Comparison of ENCODE assay signal across 26 mouse cellular contexts in genomic region chr5:133566506-133566905, GRCm38 (mm10).
DNase-seq lines count a peak whose midpoint lies in the region; ATAC-seq and TF ChIP-seq lines count a peak whose summit lies in the region.
"Had no signal": no experiment of that assay in that cellular context is flagged by ENCODE, and none has a peak within 500 bp of the region (broad histone marks: within the 10 kb centered on the region; RNA-seq: fewer than 3 reads in every experiment).

No protein-coding gene starts in this region.

- H3K4me1 ChIP-seq in forebrain, embryonic 16.5 days (replicated peaks; ENCODE audit: control insufficient read depth, insufficient read depth, low read length), result peaks cover 7% of the 10 kb centered on the region; the same call in 1 of the 2 replicates
- H3K4me1 ChIP-seq in forebrain, embryonic 10.5 days, result no peaks in the 10 kb centered on the region
- H3K4me1 ChIP-seq: embryonic facial prominence, embryonic 10.5 days; embryonic facial prominence, embryonic 12.5 days had no signal

- no peak overlapping the region for H3K4me2 ChIP-seq in forebrain, embryonic 16.5 days (ENCODE audit: low read length)
- H3K4me2 ChIP-seq: embryonic facial prominence, embryonic 12.5 days; forebrain, embryonic 13.5 days had no signal

- no peaks in the 10 kb centered on the region for H3K36me3 ChIP-seq in forebrain, embryonic 16.5 days (ENCODE audit: control insufficient read depth, insufficient read depth)
- no peaks in the 10 kb centered on the region for H3K36me3 ChIP-seq in forebrain, embryonic 10.5 days (replicated peaks)
- H3K36me3 ChIP-seq: embryonic facial prominence, embryonic 10.5 days; embryonic facial prominence, embryonic 12.5 days; G1E had no signal

- no peaks in the 10 kb centered on the region for H3K27me3 ChIP-seq in forebrain, embryonic 16.5 days (replicated peaks; ENCODE audit: control insufficient read depth, insufficient read depth, low read length)
- no peaks in the 10 kb centered on the region for H3K27me3 ChIP-seq in forebrain, embryonic 10.5 days (ENCODE audit: poor library complexity, severe bottlenecking)
- H3K27me3 ChIP-seq: CH12.LX; embryonic facial prominence, embryonic 12.5 days; forebrain, embryonic 13.5 days; Patski had no signal

- WGBS in forebrain, embryonic 16.5 days, result 49% methylated on average over 4 of the region's 4 CpGs
- WGBS in forebrain, embryonic 10.5 days, result 83% methylated on average over 4 of the region's 4 CpGs

- H3K9me3 ChIP-seq in forebrain, embryonic 16.5 days (ENCODE audit: control insufficient read depth, low read length), result no peaks in the 10 kb centered on the region
- no peaks in the 10 kb centered on the region for H3K9me3 ChIP-seq in forebrain, embryonic 10.5 days
- H3K9me3 ChIP-seq: embryonic facial prominence, embryonic 10.5 days; embryonic facial prominence, embryonic 12.5 days; forebrain, embryonic 13.5 days had no signal

- TF ChIP-seq CTCF in brain, embryonic 14.5 days (IDR thresholded peaks at IDR 0.05; ENCODE audit: borderline replicate concordance, extremely low read depth, insufficient read depth, insufficient read length), result no peak

- TF ChIP-seq POLR2A in brain, embryonic 14.5 days (IDR thresholded peaks at IDR 0.05; ENCODE audit: borderline replicate concordance, extremely low read depth, insufficient read depth, insufficient read length, poor library complexity, severe bottlenecking), result no peak

- H3K9ac ChIP-seq in forebrain, embryonic 16.5 days (replicated peaks; ENCODE audit: low read depth, low read length), result no peak overlapping the region
- H3K9ac ChIP-seq: embryonic facial prominence, embryonic 12.5 days; forebrain, embryonic 13.5 days; forebrain, postnatal 0 days had no signal

- H3K27ac ChIP-seq in forebrain, embryonic 16.5 days (ENCODE audit: low read length), result no peak overlapping the region
- no peak overlapping the region for H3K27ac ChIP-seq in forebrain, embryonic 10.5 days
- H3K27ac ChIP-seq: embryonic facial prominence, embryonic 10.5 days; embryonic facial prominence, embryonic 12.5 days; forebrain, embryonic 13.5 days had no signal

- DNase-seq in adrenal gland, adult (ENCODE audit: inconsistent age in 2 of 2, low spot score in 1 of 2), result peak; percentile 5 to 21
- DNase-seq in adrenal gland, postnatal 4 days (ENCODE audit: low spot score in 2 of 2), result no peak
- no peak for DNase-seq in forebrain, embryonic 10.5 days (ENCODE audit: extremely low spot score, low spot score)
- DNase-seq in retina, embryonic 14.5 days (ENCODE audit: low spot score), result peak; percentile 4
- no peak for DNase-seq in retina, postnatal 1 day
- peak; percentile 77 for DNase-seq in brain, embryonic 14.5 days (ENCODE audit: low read depth)
- no peak for DNase-seq in layer of hippocampus, postnatal 10 days (ENCODE audit: low spot score in 2 of 2)
- DNase-seq: adrenal gland, adult 2 months; adrenal gland, postnatal 10 days; adrenal gland, postnatal 25 days; B cell, adult 2 months; cerebellum, adult 11 months; cerebellum, adult 18-20 months; cerebellum, adult 8-10 months; cerebellum, adult 9-11 months; cerebellum, postnatal 14 days; forebrain, postnatal 0 days had no signal

- no peak overlapping the region for H3K4me3 ChIP-seq in forebrain, embryonic 16.5 days (replicated peaks; ENCODE audit: low read length)
- H3K4me3 ChIP-seq in forebrain, embryonic 10.5 days, result no peak overlapping the region
- H3K4me3 ChIP-seq: embryonic facial prominence, embryonic 10.5 days; embryonic facial prominence, embryonic 12.5 days; forebrain, embryonic 13.5 days had no signal

- ATAC-seq in forebrain, embryonic 16.5 days, result 0 out of 2 replicates have a peak, but pooled peaks have one; percentile 54
- ATAC-seq: activated CD4-positive, CD25-positive, alpha-beta regulatory T cell, adult 4 months; CD4-positive, CD25-positive, alpha-beta regulatory T cell, adult 4 months; forebrain, embryonic 13.5 days; forebrain, postnatal 0 days; Patski had no signal

Comparison
In these comparisons a context has a peak if more than half of its experiments do, and no peak if none do; other contexts are left out.
1. DNase-seq: peak in adrenal gland, adult (2 of 2), retina, embryonic 14.5 days (single experiment) and brain, embryonic 14.5 days (single experiment); none in adrenal gland, postnatal 4 days (0 of 2), forebrain, embryonic 10.5 days (single experiment), retina, postnatal 1 day (single experiment) and layer of hippocampus, postnatal 10 days (0 of 2).